Mouse (Mus musculus): ENCODE results near the gene Ulk4.

DNA sequence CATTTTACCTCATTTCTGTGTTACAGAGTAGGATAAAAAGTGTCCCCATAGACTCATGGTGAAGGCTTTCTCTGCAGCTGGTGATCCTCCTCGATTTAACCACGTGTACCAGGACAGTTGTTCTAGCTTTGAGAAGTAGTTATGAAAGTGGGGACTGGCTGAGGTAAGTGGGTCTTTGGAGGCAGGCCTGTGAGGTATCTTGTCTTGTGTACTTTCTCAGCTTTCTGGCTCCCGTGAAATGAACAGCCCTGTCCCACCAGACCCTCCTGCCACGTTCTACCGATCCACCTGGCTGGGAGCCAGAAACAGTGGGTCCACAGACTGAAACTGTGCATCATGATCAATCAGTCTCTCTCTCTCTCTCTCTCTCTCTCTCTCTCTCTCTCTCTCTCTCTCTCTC, 2.2 kb upstream of the Ulk4 start:
- TF ChIP-seq CTCF (IDR thresholded peaks at IDR 0.05) (no peak), EP300 (IDR thresholded peaks at IDR 0.05) (no peak)

All from lung, postnatal 0 days (tissue).